Mouse (Mus musculus) ES-E14 (cell line): ENCODE data around the gene Ldah. TPM values are rescaled to one million over a fixed set of nuclear protein-coding genes. Genes with fewer than 3 reads are reported as not detected.
A peak's percentile ranks its signal among the peaks of the same experiment; 100 is the strongest.

ENCODE experiments used
- DNase-seq: peaks from one replicate; pipeline ENCODE4 v3.0.0-alpha.2; 2013; ENCODE audit warnings: low read depth, low spot score
- H3K27ac ChIP-seq: 2 replicates; pipeline ENCODE4 v1.5.1; 2012; ENCODE audit warnings: low read depth, mild to moderate bottlenecking, low read length, moderate library complexity, mixed read lengths; ENCODE audit not compliant: poor library complexity, insufficient read depth, severe bottlenecking
- H3K36me3 ChIP-seq: 2 replicates; pipeline ENCODE4 v1.6.1; 2012; ENCODE audit warnings: mild to moderate bottlenecking, low read length, moderate library complexity, mixed read lengths; ENCODE audit not compliant: control insufficient read depth, poor library complexity, insufficient read depth, severe bottlenecking
- H3K4me1 ChIP-seq, 2 experiments: fragments of 150-350 bp in 1 of 2; sonication (generic) in 1 of 2; 2 replicates each; pipeline ENCODE4 v1.6.1; 2012; ENCODE audit warnings: low read length in 2 of 2, mild to moderate bottlenecking in 1 of 2, mixed read lengths in 1 of 2; ENCODE audit not compliant: control insufficient read depth in 2 of 2, insufficient read depth in 2 of 2, poor library complexity in 1 of 2
- H3K4me3 ChIP-seq, 2 experiments: fragments of 150-350 bp in 1 of 2; sonication (generic) in 1 of 2; 2 replicates each; pipeline ENCODE4 v1.5.1; 2012; ENCODE audit warnings: low read length in 2 of 2, low read depth in 1 of 2, mild to moderate bottlenecking in 1 of 2, mixed read lengths in 1 of 2; ENCODE audit not compliant: insufficient read depth in 1 of 2, poor library complexity in 1 of 2, severe bottlenecking in 1 of 2
- H3K9ac ChIP-seq: 2 replicates; pipeline ENCODE4 v1.6.1; 2012; ENCODE audit warnings: low read depth, mild to moderate bottlenecking, low read length, mixed read lengths; ENCODE audit not compliant: poor library complexity, insufficient read depth, severe bottlenecking
- H3K9me3 ChIP-seq: fragments of 150-350 bp; sonication (generic); 2 replicates; pipeline ENCODE4 v1.6.1; 2012; ENCODE audit warnings: low read depth, mild to moderate bottlenecking, low read length; ENCODE audit not compliant: control insufficient read depth, insufficient read depth
- CHD2 ChIP-seq: IDR thresholded peaks from 2 replicates; pipeline ENCODE4 v1.6.1; 2014; ENCODE audit warnings: mild to moderate bottlenecking, low read depth, low read length, inconsistent platforms
- HCFC1 ChIP-seq: IDR thresholded peaks from 2 replicates; pipeline ENCODE4 v1.6.1; 2012; ENCODE audit warnings: low read length, inconsistent platforms, borderline replicate concordance; ENCODE audit not compliant: insufficient read depth
- MAFK ChIP-seq: IDR thresholded peaks from 2 replicates; pipeline ENCODE4 v1.6.1; 2014; ENCODE audit warnings: mild to moderate bottlenecking, low read depth, low read length, inconsistent platforms; ENCODE audit not compliant: insufficient read depth
- ZC3H11A ChIP-seq: IDR thresholded peaks from 2 replicates; pipeline ENCODE4 v1.6.1; 2012; ENCODE audit warnings: low read depth, mild to moderate bottlenecking, inconsistent platforms, low read length, borderline replicate concordance
- ZNF384 ChIP-seq: IDR thresholded peaks from 2 replicates; pipeline ENCODE4 v1.6.1; 2012; ENCODE audit warnings: low read depth, low read length, inconsistent platforms
- in situ Hi-C, 2 experiments: fragments of 600-800 bp; cut with MboI; formaldehyde crosslinking; loops; one replicate each; pipeline ENCODE4 v1.15.1; 2025; ENCODE audit warnings: low sequenced_read_pairs in 2 of 2, inconsistent platforms in 1 of 2; ENCODE audit not compliant: unreplicated experiment in 2 of 2
- total RNA-seq: library from RNA; depleted of rRNA; stranded (reverse); fragments of 300-350 nt; gene quantifications from 2 replicates; pipeline ENCODE4 v1.2.3, GENCODE M21; 2012

Ldah gene
- total RNA-seq, 1 experiment = 27.4 TPM

DNA sequence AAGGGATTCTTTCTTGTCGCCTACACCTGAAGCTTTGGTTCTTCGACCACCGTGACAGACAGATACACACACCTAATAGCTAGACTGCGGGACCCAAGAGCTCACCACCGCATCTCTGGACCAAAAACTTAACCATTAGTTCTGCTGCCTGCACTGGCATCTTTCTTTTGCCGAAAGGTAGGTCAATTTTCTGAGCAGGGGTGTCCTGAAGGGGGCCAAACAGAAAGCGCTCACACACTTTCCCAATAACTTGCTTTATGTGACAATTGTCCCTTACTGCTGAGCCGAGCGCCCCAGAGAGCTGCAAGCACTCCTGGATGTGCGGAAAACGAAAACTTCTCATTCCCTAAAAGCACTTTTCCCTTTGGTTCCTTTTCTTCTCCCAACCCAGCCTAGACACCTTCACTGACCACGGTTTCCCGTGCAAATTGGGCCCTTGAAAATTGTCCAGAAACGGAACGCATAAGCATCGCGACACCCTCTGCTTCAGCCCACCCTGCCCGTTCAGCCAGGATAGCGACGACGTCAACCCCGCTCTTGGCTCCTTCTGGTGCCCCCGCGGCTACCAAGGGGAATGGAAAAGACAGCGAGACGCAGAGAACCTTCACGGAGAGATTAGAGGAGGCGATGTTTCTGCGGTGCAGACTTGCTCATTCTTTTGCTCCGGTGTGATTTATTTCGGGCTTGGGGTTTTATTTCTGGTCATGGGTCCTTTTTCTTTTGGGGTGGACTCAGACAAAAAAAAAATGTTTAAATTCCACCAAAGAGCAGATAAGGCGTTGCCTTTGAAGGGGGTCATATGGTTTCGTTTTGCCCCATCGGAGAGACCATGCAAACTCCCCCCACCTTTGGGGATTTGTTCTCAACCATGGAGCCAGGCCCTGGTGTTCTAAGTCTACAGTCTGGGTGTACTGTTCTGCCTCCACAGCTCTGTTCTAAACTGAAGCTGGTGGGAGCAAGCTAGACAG lies 91.5 kb downstream of the Ldah start:
- peaks cover 0 to 5% of the 10 kb centered on the region in 2 experiments; a peak in 2 of 4 replicates for H3K4me1 ChIP-seq
- TF ChIP-seq ZC3H11A (no peak), CHD2 (no peak), MAFK (no peak), ZNF384 (no peak), HCFC1 (no peak)
- no peak for DNase-seq
- H3K4me3 ChIP-seq = no peak overlapping the region
- H3K27ac ChIP-seq = no peak overlapping the region
- in situ Hi-C loops = loop anchor here (10.0 to 25.0 kb wide), 3 partner anchors 235 to 1288 kb away; no protein-coding TSS in a partner anchor
- H3K36me3 ChIP-seq = no peaks in the 10 kb centered on the region
- H3K9ac ChIP-seq = no peak overlapping the region
- H3K9me3 ChIP-seq = no peaks in the 10 kb centered on the region

DNA sequence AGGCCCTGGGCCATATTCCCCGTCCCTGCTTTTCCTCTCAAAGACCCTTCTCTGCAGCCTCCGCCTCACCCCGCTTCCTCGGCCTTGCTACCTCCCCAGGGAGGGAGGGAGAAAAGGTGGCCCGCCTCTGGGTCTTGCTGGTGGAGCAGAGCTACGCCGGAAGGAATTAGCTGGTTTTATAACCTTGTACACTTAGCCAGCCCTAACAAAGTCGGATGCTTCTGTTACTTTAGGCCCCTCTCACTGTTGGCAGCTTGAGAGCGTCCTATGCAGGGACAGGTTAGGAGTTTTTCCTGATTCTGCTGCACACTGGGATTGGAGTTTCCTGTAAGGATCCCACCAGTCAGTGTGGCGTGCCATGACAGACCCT lies 92.2 kb downstream of the Ldah start:
- Histone ChIP-seq H3K27ac (no peak overlapping the region), H3K4me3 (no peak overlapping the region), H3K9me3 (no peaks in the 10 kb centered on the region), H3K9ac (no peak overlapping the region), H3K4me1 (peaks cover 0 to 5% of the 10 kb centered on the region in 2 experiments; a peak in 2 of 4 replicates), H3K36me3 (no peaks in the 10 kb centered on the region)
- in situ Hi-C loops = loop anchor here in 1 of 2 experiments (10.0 kb wide), 1 partner anchor 235 kb away; no protein-coding TSS in a partner anchor
- no peak for DNase-seq
- TF ChIP-seq HCFC1 (no peak), CHD2 (no peak), ZC3H11A (no peak), MAFK (no peak), ZNF384 (no peak)

DNA sequence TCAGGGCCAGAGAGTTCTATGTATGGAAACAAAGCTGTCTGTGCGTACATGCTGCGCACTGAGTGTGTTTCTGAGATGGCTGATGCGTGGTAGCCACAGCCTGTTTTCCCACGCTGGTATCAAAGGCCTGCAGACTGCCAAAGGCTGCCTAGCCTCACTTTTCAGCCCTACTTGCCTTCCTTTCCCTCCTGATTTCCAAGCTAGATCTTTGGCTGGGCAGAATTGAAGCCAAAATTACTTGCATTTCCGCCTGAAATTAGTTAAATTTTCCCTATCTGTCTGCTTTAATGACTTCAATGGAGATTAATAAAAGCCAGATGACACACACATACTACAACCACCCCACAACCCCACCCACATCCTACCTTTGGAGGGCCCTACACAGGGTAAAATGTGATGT lies 92.6 kb downstream of the Ldah start:
- in situ Hi-C loops = loop anchor here in 1 of 2 experiments (10.0 kb wide), 1 partner anchor 236 kb away; no protein-coding TSS in a partner anchor
- H3K9me3 ChIP-seq = no peaks in the 10 kb centered on the region
- H3K9ac ChIP-seq = no peak overlapping the region
- no peak for DNase-seq
- H3K4me1 ChIP-seq = peaks cover 0 to 5% of the 10 kb centered on the region in 2 experiments; a peak in 2 of 4 replicates
- H3K4me3 ChIP-seq = no peak overlapping the region
- no peak for TF ChIP-seq HCFC1
- TF ChIP-seq ZC3H11A = no peak
- no peak for TF ChIP-seq ZNF384
- no peak for TF ChIP-seq CHD2
- no peak for TF ChIP-seq MAFK
- no peaks in the 10 kb centered on the region for H3K36me3 ChIP-seq
- H3K27ac ChIP-seq = no peak overlapping the region

DNA sequence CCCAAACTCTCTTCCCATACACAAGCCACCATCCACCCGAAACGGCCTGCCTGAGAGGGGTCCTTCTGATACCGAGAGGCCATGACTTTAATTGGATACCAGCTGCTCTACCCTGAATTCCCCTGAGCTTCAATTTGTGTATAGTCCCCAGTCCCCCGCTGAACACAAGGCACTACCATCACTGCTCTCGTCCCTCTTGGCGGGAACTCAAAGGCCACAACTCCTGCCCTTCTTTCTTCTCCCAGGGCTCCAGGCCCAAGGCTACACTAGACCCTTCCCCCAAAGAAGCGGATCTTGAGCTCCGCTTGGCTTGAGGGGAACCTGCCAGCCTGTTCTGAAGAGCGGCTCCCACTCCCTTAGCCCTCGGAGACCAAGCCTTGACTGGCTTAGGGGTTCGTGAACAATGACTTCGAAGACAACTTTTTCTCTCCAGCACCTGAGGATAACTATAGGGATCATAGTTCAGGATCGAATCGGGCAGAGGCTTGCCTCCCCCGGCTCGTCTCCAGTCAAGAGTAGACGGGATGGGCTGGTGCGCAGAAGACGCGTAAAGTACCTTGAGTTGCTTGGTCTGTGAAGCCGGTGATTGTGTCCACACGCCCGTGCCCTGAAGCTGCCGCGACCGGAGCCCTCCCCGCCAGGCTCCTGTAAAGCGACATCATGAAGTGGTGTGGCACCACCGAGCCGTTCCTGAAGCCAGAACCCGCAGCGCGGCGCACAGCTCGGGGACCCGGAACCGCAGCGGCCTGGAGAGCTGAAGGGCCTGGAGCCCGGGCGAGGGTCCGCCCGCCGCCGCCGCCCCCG lies 93.3 kb downstream of the Ldah start:
- Histone ChIP-seq H3K4me1 (peaks cover 0 to 5% of the 10 kb centered on the region in 2 experiments; a peak in 2 of 4 replicates), H3K9ac (peak overlapping the region; percentile 54), H3K27ac (no peak overlapping the region), H3K9me3 (no peaks in the 10 kb centered on the region), H3K36me3 (no peaks in the 10 kb centered on the region), H3K4me3 (peak overlapping the region; percentile 59 to 68; a peak in 3 of 4 replicates)
- DNase-seq = no peak
- TF ChIP-seq ZC3H11A (no peak), HCFC1 (no peak), MAFK (no peak), CHD2 (no peak), ZNF384 (no peak)
- in situ Hi-C loops = loop anchor here in 1 of 2 experiments (10.0 kb wide), 1 partner anchor 236 kb away; no protein-coding TSS in a partner anchor
